Comparison of ENCODE assay signal across 16 mouse cellular contexts in the genomic region with DNA sequence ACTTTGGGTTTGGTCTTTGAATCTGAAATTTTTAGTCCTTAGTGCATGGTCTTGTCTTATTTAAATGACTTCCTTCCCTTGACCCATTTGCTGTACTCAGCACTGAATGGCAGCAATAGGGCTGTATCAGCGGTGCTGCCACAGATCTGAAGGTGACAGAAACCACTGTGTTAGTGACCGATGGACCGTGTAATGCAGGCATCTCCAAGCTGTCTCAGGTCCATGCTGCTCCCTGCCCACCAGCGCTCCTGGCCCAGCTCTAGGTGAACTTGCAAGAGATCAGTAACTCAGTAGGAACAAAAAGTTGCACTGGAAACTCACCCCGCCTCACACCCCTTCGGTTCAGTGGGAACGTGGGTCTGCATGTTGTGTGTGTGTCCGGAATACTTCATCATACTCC.
"Had no signal": no experiment of that assay in that cellular context is flagged by ENCODE, and none has a peak within 500 bp of the region (broad histone marks: within the 10 kb centered on the region; RNA-seq: fewer than 3 reads in every experiment).

No protein-coding gene starts in this region.

- H3K27me3 ChIP-seq: neural tube, embryonic 12.5 days had no signal

- H3K4me2 ChIP-seq: liver, embryonic 13.5 days; midbrain, embryonic 11.5 days; neural tube, embryonic 12.5 days had no signal

- H3K9ac ChIP-seq: liver, embryonic 13.5 days; neural tube, embryonic 12.5 days had no signal

- H3K9me3 ChIP-seq: liver, embryonic 13.5 days; neural tube, embryonic 12.5 days had no signal

- H3K27ac ChIP-seq: liver, embryonic 13.5 days; neural tube, embryonic 12.5 days; stomach, postnatal 0 days had no signal

- H3K4me1 ChIP-seq: liver, embryonic 13.5 days had no signal

- DNase-seq: kidney, adult 9 months; kidney, postnatal 14 days; liver, embryonic 13.5 days; lung, adult 2 months; lung, postnatal 14 days; lung, postnatal 4 days; midbrain, embryonic 14.5 days; right cerebral cortex, adult 18-20 months; right cerebral cortex, postnatal 14 days; right cerebral cortex, postnatal 4 days; thymus, adult 2 months; thymus, postnatal 14 days; thymus, postnatal 4 days had no signal

- H3K36me3 ChIP-seq: liver, embryonic 13.5 days; neural tube, embryonic 12.5 days had no signal

- H3K4me3 ChIP-seq: liver, embryonic 13.5 days; neural tube, embryonic 12.5 days had no signal
